Mouse (Mus musculus) lung, adult 2 months (tissue): ENCODE measurements around the gene Fcamr.

Experiments
- CTCF ChIP-seq: fragments of 200-500 bp; IDR thresholded peaks from 2 replicates; pipeline ENCODE4 v1.5.1; 2011; ENCODE audit warnings: mild to moderate bottlenecking, low read length, control low read depth; ENCODE audit not compliant: insufficient read depth
- POLR2A ChIP-seq: fragments of 200-500 bp; IDR thresholded peaks from 2 replicates; pipeline ENCODE4 v1.6.1; 2011; ENCODE audit warnings: low read depth, mild to moderate bottlenecking, control low read depth, low read length, borderline replicate concordance; ENCODE audit errors: extremely low read depth

GRCm38 (mm10) chr1:130832230-130833149 lies 31.8 kb downstream of the Fcamr start:
- TF ChIP-seq CTCF = no peak
- no peak for TF ChIP-seq POLR2A
